Mouse (Mus musculus) CH12.LX (cell line): ENCODE measurements at regions not wholly inside any gene's neighbourhood (a gene's known extent, or its start where the extent isn't known, plus 50 kb on each side); places are given as distances from the start of the nearest gene placed in this dataset.

Experiments
- DNase-seq: peaks from one replicate; pipeline ENCODE4 v3.0.0-alpha.2; 2013; ENCODE audit errors: extremely low read depth
- H3K27ac ChIP-seq: 2 replicates; pipeline ENCODE4 v1.5.1; 2012; ENCODE audit warnings: low read depth, mild to moderate bottlenecking, control low read depth, moderate library complexity; ENCODE audit not compliant: insufficient read depth
- H3K27me3 ChIP-seq: replicated peaks from 2 replicates; pipeline ENCODE3; 2012; ENCODE audit warnings: inconsistent platforms
- H3K36me3 ChIP-seq, 2 experiments: replicated peaks in 1 of 2; 2 replicates each; pipeline versions ENCODE3 to v1.6.1; 2012; ENCODE audit warnings: inconsistent platforms in 1 of 2, low read length in 1 of 2, mild to moderate bottlenecking in 1 of 2, mixed read lengths in 1 of 2, moderate library complexity in 1 of 2; ENCODE audit not compliant: control insufficient read depth in 1 of 2, insufficient read depth in 1 of 2
- H3K4me1 ChIP-seq, 2 experiments: 2 replicates each; pipeline ENCODE4 v1.6.1; 2012; ENCODE audit warnings: inconsistent platforms in 1 of 2, moderate library complexity in 1 of 2; ENCODE audit not compliant: insufficient read depth in 2 of 2, control insufficient read depth in 1 of 2
- H3K4me2 ChIP-seq: 2 replicates; pipeline ENCODE4 v1.6.1; 2012; ENCODE audit warnings: low read depth, mild to moderate bottlenecking, control low read depth; ENCODE audit not compliant: poor library complexity, insufficient read depth, severe bottlenecking
- H3K4me3 ChIP-seq, 3 experiments: fragments of 150-350 bp in 1 of 3; sonication (generic) in 1 of 3; replicated peaks in 1 of 3; 2 replicates each; pipeline versions ENCODE3 to v1.5.1; 2011 to 2012; ENCODE audit warnings: low read depth in 2 of 3, low read length in 2 of 3, mild to moderate bottlenecking in 2 of 3, moderate library complexity in 2 of 3, control low read depth in 1 of 3, improper control_type of control experiment in 1 of 3, inconsistent platforms in 1 of 3, mixed read lengths in 1 of 3; ENCODE audit not compliant: poor library complexity in 1 of 3
- H3K79me2 ChIP-seq: replicated peaks from 2 replicates; pipeline ENCODE4 v1.6.1; 2012; ENCODE audit warnings: mild to moderate bottlenecking, moderate library complexity; ENCODE audit not compliant: control insufficient read depth, poor library complexity, insufficient read depth, severe bottlenecking; ENCODE audit errors: extremely low read depth
- H3K9ac ChIP-seq: 2 replicates; pipeline ENCODE4 v1.6.1; 2012; ENCODE audit warnings: low read depth, mild to moderate bottlenecking, control low read depth, moderate library complexity; ENCODE audit not compliant: insufficient read depth
- H3K9me3 ChIP-seq: replicated peaks from 2 replicates; pipeline ENCODE3; 2012; ENCODE audit warnings: low read length, inconsistent platforms, mixed read lengths
- BHLHE40 ChIP-seq: IDR thresholded peaks from 2 replicates; pipeline ENCODE4 v1.6.1; 2011; ENCODE audit warnings: mild to moderate bottlenecking, low read depth, low read length, improper control_type of control experiment
- CHD2 ChIP-seq: IDR thresholded peaks from 2 replicates; pipeline ENCODE4 v1.6.1; 2011; ENCODE audit warnings: low read length, improper control_type of control experiment
- CTCF ChIP-seq, 2 experiments: IDR thresholded peaks in 1 of 2; conservative IDR thresholded peaks in 1 of 2; 2 replicates each; pipeline ENCODE4 v1.5.1; 2011 to 2012; ENCODE audit warnings: low read depth in 2 of 2, low read length in 2 of 2, improper control_type of control experiment in 1 of 2, inconsistent platforms in 1 of 2, mild to moderate bottlenecking in 1 of 2, moderate library complexity in 1 of 2
- E2F4 ChIP-seq: IDR thresholded peaks from 2 replicates; pipeline ENCODE4 v1.6.1; 2011; ENCODE audit warnings: low read depth, low read length, improper control_type of control experiment; ENCODE audit not compliant: insufficient replicate concordance
- ELF1 ChIP-seq: IDR thresholded peaks from 2 replicates; pipeline ENCODE4 v1.6.1; 2014; ENCODE audit warnings: low read depth, mild to moderate bottlenecking, inconsistent platforms, low read length, improper control_type of control experiment
- EP300 ChIP-seq: IDR thresholded peaks from 2 replicates; pipeline ENCODE4 v1.6.1; 2011; ENCODE audit warnings: low read length, improper control_type of control experiment
- ETS1 ChIP-seq: conservative IDR thresholded peaks from 2 replicates; pipeline ENCODE4 v1.6.1; 2012; ENCODE audit warnings: low read depth, mild to moderate bottlenecking, inconsistent platforms, low read length, improper control_type of control experiment, moderate library complexity
- GABPA ChIP-seq: IDR thresholded peaks from 2 replicates; pipeline ENCODE4 v1.6.1; 2012; ENCODE audit warnings: low read depth, low read length, improper control_type of control experiment, inconsistent platforms; ENCODE audit not compliant: insufficient replicate concordance
- IRF4 ChIP-seq: IDR thresholded peaks from 2 replicates; pipeline ENCODE4 v1.6.1; 2014; ENCODE audit warnings: low read depth, mild to moderate bottlenecking, inconsistent platforms, low read length, improper control_type of control experiment
- JUN ChIP-seq: IDR thresholded peaks from 2 replicates; pipeline ENCODE4 v1.6.1; 2011; ENCODE audit warnings: low read depth, mild to moderate bottlenecking, low read length, improper control_type of control experiment, moderate library complexity; ENCODE audit not compliant: insufficient read depth
- JUND ChIP-seq: conservative IDR thresholded peaks from 2 replicates; pipeline ENCODE4 v1.6.1; 2011; ENCODE audit warnings: low read depth, low read length, improper control_type of control experiment
- MAZ ChIP-seq: IDR thresholded peaks from 2 replicates; pipeline ENCODE4 v1.6.1; 2012; ENCODE audit warnings: low read depth, mild to moderate bottlenecking, inconsistent platforms, low read length, improper control_type of control experiment, moderate library complexity
- MYC ChIP-seq: IDR thresholded peaks from 2 replicates; pipeline ENCODE4 v1.6.1; 2011; ENCODE audit warnings: low read depth, mild to moderate bottlenecking, improper control_type of control experiment, low read length
- NRF1 ChIP-seq: IDR thresholded peaks from 2 replicates; pipeline ENCODE4 v1.6.1; 2014; ENCODE audit warnings: low read depth, mild to moderate bottlenecking, inconsistent platforms, low read length, improper control_type of control experiment, moderate library complexity
- RAD21 ChIP-seq: IDR thresholded peaks from 2 replicates; pipeline ENCODE4 v1.6.1; 2011; ENCODE audit warnings: low read depth, mild to moderate bottlenecking, low read length, improper control_type of control experiment, moderate library complexity
- RCOR1 ChIP-seq: conservative IDR thresholded peaks from 2 replicates; pipeline ENCODE4 v1.6.1; 2012; ENCODE audit warnings: low read depth, mild to moderate bottlenecking, inconsistent platforms, low read length, improper control_type of control experiment
- TBP ChIP-seq: conservative IDR thresholded peaks from 2 replicates; pipeline ENCODE4 v1.6.1; 2011; ENCODE audit warnings: low read depth, low read length, improper control_type of control experiment
- TCF12 ChIP-seq: IDR thresholded peaks from 2 replicates; pipeline ENCODE4 v1.6.1; 2014; ENCODE audit warnings: low read depth, mild to moderate bottlenecking, inconsistent platforms, low read length, improper control_type of control experiment
- USF2 ChIP-seq: conservative IDR thresholded peaks from 2 replicates; pipeline ENCODE4 v1.6.1; 2011; ENCODE audit warnings: low read depth, low read length, improper control_type of control experiment
- ZC3H11A ChIP-seq: IDR thresholded peaks from 2 replicates; pipeline ENCODE4 v1.6.1; 2012; ENCODE audit warnings: low read depth, mild to moderate bottlenecking, inconsistent platforms, low read length, improper control_type of control experiment
- ZNF384 ChIP-seq: IDR thresholded peaks from 2 replicates; pipeline ENCODE4 v1.6.1; 2012; ENCODE audit warnings: low read depth, low read length, improper control_type of control experiment, inconsistent platforms
- dilution Hi-C: fragments of 300-500 bp; cut with MboI; formaldehyde crosslinking; loops from 2 replicates; pipeline ENCODE4 v1.14.3; 2020; ENCODE audit warnings: low sequenced_read_pairs; ENCODE audit not compliant: extremely low pct_unique_long_range_greater_than_20kb, extremely low pct_ligation_motif_present
- in situ Hi-C: fragments of 300-500 bp; cut with MboI; formaldehyde crosslinking; loops from 3 replicates; pipeline ENCODE4 v1.14.3; 2019; ENCODE audit warnings: low sequenced_read_pairs, low pct_ligation_motif_present, low pct_unique_long_range_greater_than_20kb, mixed read lengths

DNA sequence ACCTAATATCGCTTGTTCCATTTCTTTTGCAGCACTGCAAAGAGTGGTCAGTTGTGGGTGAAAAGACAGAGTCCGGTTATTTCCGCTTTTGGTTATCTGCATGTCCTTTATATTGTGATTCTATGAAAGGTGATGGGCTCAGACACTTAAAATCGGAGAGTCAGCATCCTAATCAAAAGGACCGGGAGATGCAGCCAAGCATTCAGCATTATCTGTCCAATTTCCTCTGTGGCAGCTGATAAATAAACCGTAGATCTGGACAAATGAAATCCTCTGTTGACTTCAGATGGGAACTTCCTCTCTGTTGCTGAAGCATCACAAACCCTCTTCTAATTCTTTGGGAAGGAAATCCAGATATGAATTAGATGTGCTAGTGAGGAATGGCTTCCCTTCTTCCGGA lies 325.7 kb upstream of the Arrdc4 start:
- in situ Hi-C loops = no loop called here
- no peak for DNase-seq
- Histone ChIP-seq H3K27ac (no peak overlapping the region), H3K9me3 (peaks cover 48% of the 10 kb centered on the region), H3K4me1 (no peaks in the 10 kb centered on the region), H3K36me3 (no peaks in the 10 kb centered on the region), H3K4me2 (no peak overlapping the region), H3K4me3 (no peak overlapping the region), H3K27me3 (no peaks in the 10 kb centered on the region), H3K79me2 (no peaks in the 10 kb centered on the region), H3K9ac (no peak overlapping the region)
- no peak for TF ChIP-seq TCF12
- dilution Hi-C loops = no loop called here

DNA sequence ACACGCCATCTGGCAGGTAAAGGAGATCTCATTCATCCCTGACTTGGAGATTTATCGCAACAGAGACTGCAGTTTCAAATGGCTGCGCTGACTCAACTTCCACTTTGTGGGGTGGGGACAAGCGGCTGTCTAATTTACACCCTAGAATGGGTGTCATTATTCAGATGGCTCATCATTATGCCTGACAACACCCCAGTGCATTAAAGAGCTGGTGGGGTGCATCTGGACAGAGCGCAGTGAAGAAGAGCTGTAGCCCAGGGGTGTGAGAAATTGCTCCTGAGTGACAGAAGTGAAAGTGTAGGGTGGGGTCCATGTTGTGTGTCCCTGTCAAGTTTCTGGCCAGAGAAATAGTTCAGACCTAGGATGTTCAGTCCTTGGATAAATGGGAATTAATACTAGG lies 314.0 kb upstream of the Arrdc4 start:
- TF ChIP-seq JUN (no peak), ELF1 (no peak), ETS1 (no peak), CTCF (conservative IDR thresholded peaks at IDR 0.05 in 1 of 2, IDR thresholded peaks at IDR 0.05 in 1 of 2; ENCODE audit: low read depth in 2 of 2, low read length in 2 of 2) (no peak), MAZ (no peak), E2F4 (no peak), NRF1 (no peak), USF2 (no peak), CHD2 (no peak), RAD21 (no peak), GABPA (no peak), IRF4 (no peak), MYC (no peak), RCOR1 (no peak), EP300 (no peak), ZNF384 (no peak), JUND (no peak), ZC3H11A (no peak), BHLHE40 (no peak), TBP (no peak)
- in situ Hi-C loops (no loop called here), dilution Hi-C loops (no loop called here)
- Histone ChIP-seq H3K79me2 (no peaks in the 10 kb centered on the region), H3K9ac (no peak overlapping the region), H3K36me3 (no peaks in the 10 kb centered on the region), H3K9me3 (peaks cover 48% of the 10 kb centered on the region), H3K27ac (no peak overlapping the region), H3K4me2 (no peak overlapping the region), H3K27me3 (no peaks in the 10 kb centered on the region), H3K4me3 (no peak overlapping the region), H3K4me1 (no peaks in the 10 kb centered on the region)
- no peak for DNase-seq
